Mouse (Mus musculus) CD4-positive helper T cell, adult 2 months (primary cell): ENCODE measurements around the gene Nucks1.

ENCODE experiments used
- DNase-seq: peaks from one replicate; pipeline ENCODE4 v3.0.0-alpha.2; 2012; ENCODE audit warnings: low read depth, missing footprints, low spot score

Gene Nucks1

DNA sequence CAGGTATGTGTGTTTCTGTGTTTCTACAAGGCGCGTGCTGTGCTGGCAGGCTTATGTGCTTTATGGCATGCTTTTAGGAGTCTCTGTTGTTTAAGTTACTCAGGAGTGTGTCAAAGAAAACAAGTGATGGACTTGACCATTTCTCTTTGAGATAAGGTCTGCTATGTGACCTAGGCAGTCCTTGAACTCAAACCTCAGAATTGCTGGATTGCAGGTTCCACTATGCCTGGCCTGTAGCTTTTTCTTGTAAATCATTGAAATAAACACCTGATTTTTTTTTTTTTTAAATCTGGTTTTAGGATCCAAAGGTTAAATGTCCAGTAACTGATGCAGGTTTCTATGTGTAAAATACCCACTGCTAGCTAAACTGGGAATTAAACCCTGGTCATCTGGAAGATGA is 8.7 kb downstream of the Nucks1 start:
- DNase-seq: no peak

DNA sequence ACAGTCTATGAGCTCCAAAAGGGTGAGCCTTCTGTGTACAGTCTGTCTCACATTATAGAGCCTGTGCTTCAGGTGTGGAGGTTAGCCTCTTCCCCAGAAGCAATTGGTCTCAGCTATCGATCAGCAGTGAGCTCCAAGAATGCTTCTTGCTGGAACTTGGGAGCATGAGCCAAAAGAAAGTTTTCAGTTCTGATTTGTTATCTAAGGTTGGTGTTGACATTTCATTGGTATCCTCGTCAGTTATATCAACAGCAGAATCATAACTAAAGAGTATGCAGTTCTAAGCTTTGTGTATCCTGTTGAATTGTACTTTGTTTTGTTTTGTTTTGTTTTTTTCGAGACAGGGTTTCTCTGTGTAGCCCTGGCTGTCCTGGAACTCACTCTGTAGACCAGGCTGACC is 11.8 kb downstream of the Nucks1 start:
- DNase-seq: no peak

DNA sequence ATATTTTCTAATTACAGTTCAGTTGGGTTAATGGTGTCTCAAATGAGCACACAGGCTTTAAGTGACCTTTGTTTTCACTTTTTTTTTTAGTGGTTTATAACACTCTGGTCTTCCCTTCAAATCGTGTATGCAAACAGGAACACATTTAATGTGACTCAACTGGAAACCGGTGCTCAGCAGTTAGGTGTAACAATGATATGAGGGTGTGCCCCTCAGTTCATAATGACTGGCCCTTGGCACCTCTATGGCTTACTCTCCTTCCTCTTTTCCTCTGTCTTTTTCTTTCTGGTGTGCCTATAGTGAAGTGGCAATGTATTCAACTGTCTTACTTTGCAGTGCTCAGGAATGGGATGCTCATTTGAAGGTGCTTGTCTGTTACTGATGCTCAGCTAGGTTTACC is 23.1 kb downstream of the Nucks1 start:
- no peak for DNase-seq

DNA sequence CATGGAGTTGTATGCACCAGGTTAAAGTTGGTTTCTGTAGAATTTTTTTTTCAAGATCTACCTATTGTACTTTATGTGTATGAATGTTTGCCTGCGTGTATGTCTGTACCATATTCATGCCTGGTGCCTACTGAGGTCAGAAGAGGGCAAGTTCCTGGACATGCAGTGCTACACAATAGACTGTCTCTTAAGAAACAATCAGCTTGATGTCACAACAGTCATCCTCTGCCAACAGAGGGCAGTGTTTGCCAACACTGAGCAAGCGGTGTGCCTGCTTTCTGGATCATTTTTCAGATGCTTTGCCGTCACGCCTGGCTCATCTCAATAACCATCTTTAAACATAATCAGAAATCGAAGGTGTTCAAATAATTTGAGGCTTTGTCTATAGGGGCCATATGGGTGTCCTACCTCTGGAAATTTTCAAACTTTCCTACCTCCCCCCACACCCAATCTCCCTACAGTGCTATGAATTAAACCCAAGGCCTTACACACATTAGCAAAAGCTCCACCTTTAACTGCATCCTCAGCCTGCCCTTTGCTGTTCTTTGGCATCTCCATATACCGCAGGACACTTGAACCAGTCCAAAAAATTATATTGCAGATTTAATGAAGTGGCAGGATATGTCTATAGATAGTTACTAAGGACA is 27.4 kb downstream of the Nucks1 start:
- peak; percentile 39 for DNase-seq

DNA sequence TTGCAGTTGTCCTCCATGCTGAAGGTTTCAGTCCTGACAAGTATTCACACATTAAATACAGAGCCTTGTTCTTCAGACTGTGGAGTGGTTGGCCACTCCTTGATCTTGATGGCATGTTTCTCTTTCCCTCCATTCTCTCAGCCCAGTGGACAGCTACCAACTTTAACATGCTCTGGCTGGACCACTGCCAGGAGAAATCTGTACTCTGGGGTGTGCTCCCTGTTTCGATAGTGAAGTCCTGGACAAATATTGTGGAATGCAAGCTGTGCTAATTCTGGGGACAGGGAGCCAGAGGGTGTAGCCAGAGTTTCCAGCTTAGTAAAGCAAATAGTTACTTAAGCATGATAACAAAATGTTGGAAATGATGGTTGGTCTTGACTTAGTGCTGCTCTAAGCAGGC is 28.5 kb downstream of the Nucks1 start:
- DNase-seq: no peak

DNA sequence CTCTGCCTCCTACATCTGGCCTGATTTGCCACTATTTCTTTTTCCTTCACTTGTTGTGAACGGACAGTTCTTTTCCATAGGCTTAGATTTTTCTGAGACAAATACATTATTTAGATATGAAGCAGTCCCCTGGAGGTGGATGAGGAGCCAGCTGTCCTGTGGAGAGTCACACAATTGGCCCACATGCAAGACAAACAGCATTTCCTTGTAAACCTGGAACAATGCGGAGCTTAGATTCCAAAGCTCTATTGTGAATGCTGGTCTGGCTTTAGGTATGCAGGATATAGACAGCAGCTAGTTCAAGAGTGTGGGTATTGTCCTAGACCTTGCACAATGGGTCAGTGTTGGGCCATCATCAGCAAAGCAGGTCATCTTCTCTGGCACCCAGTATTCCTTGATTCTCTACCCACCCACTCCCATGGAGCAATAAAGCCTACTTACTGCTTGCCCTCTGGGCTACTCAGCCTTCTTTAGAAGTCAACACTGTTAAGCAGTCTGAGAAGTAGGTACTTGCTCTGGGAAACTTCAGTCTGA is 30.4 kb downstream of the Nucks1 start:
- DNase-seq: no peak

DNA sequence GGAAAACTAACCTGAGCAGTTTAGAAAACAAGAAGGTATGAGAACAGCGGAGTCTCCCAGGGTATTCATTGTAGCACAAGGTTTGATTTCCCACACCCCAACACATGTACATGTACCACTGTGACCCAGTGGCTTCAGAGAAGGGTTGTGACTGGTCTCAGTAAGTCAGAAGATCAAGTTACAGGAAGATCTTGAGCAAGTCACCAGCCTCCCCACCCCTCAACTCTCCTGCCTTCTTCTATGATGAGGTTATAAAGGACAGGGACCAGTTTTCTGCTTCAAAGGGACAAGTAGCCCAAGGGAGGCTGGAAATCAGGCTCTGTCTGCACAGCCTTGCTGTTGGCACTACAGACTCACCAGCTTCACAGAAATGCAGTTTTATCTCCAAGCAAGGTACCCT is 31.2 kb downstream of the Nucks1 start:
- DNase-seq: no peak

DNA sequence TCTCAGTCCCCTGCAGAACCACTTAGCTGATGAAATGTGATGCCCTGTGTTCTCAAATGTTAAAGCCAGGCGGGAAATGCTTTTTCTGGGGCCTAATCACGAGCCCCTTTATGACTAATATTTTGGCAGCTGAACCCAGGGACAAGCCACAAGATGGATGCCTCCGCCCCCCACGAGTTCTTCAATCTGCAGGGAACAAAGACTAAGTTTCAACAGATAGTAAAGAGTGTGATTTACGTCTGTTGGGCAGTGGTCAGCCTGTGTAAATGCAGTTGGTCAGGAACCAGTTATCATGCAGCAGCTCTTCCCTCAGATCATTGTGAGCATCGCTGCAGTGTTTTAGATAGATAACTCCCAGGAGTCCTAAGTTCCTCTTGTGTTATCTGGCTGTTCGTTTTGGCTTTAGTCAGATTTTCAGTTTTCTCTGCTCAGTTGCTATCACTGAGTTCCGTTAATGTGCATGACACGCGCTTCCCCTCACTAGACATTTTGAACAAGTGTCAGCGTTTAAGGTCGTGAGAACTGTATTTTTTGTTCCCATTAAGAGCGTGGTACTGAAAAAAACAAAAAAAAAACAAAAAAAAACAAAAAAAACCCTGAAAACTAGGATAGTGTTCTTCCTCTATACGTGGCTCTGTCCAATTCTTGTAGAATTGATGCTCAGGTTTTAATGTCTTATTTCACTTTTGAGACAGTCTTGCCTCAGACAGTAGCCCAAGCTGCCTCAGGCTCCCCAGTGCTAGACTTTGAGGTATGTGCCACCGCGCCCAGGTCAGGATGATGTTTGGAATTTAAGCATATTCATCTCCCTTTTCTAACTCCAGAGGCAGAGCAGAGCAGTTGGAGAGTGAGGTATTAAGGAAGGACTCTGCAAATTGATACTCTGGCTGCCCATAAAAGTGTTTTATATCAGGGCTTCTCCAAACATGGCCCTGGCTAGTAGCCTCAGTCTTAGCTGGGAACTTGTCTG is 32.6 kb downstream of the Nucks1 start:
- DNase-seq: no peak

DNA sequence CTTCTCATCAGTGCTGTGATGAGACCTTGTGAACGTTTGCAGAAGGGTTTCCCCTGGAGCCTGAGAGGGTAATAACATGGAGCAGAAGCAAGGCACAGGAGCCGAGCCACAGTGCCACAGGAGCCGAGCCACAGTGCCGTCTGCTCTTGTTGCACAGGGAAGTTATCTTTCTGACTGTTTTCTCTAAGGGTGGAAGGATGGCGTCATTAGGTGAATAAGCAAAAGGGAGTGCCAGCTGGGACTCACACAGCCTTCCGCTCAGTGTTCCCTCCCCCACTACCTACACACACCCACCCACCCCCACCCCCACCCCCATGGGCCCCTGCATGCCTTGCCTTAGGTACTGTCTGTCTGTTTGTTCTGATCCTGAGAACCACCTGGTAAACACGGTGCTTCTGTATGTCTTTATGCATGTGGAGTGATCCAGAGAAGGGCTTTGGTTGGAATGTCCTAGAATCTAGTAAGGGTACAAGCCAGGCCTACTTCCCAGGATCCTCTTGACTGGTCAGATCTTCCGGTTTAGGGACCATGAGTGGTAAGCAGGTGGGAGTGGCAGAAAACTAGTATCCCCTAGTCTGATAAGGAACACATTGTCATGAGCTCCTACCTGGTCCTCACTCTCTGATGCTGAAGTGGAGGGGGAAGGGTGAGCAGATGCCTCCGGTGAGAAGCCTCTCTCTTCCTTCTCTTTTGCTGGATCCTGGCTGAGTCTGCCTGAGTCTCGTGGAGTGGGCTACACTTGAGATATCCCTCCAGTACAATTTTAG is 35.5 kb downstream of the Nucks1 start:
- DNase-seq: no peak

DNA sequence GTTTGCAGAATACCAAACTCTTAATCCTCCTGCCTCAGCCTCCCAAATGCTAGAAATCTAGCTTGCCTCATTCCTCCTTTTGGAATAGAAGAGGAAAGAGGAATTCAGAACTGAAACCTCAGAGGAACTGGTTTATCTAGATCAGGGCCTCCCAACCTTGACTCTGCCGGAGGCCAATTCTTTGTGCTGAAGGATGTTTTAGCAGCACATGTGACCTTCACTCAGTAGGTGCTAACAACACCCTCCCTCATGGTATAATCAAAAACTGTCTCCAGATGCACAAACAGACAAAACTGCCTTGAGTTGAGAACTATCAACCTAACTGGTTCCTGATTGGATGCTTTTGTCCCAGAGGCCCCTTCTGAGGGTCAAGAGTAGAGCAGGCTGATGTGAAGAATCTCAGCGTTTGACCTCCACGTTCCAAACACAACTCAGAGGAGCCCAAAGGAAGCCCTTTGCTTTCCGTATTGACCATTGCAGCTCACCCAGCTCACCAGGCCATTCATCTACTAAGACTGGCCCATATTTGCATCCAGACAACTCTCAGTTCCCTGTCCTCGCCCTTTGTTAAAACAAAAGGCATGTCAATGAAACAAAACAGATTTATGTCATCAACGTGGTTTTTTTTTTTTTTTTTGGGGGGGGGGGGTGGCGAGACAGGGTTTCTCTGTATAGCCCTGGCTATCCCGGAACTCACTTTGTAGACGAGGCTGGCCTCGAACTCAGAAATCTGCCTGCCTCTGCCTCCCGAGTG is 36.3 kb downstream of the Nucks1 start:
- no peak for DNase-seq

DNA sequence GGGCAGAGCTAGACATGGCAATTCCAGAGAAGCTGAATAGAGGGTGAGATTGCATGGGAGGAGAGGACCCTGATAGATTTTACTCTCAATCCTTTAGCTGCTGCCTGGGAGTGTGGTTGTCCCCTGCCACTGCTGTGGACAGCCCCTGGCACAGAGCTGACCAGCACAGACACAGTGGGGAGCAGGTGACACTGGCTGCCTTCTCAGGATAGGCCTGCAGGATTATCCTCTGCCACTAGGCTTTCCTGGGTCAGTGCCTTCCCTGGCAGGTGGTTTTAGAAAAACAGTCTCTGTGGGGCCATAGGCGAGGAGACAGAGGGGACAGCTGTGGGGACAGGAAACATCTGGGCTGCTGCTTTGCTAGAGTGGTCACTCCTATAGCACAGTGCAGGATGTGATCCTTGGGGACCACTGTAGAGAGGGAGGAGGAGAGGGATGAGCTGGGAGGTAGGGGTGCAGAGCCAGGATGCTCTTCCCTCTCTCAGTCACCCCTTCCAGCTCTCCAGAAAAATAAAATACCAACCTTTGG is 37.7 kb downstream of the Nucks1 start:
- DNase-seq: no peak

DNA sequence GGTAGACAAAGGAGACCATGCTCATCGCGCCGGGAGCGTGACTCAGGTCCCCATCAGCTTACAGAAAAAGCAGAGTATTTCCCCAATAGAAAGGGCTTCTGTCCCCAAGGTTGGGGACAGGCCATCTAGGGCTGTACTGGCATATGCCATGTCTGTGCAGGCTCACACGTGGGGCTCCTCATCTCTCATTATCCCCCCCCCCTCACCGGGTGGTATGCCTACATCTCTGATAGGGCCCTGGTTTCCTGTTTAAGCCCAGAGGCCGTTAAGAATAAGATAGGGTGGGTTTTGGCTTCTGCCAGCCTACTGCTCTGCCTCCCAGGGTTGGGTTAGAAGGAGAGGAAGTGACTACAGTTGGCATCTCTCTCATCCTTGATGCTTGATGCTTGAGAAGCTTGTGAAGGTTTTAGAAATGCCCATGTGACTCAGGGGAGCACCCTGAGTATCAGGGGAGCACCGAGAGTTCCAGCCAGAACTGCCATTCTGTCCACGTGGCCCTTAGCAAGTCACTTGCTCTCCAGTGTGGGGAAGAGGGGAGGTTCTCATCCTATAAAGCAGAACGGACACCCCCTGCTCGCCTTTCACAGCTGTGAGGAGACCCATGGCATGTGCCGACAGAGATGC is 44.0 kb downstream of the Nucks1 start:
- no peak for DNase-seq

DNA sequence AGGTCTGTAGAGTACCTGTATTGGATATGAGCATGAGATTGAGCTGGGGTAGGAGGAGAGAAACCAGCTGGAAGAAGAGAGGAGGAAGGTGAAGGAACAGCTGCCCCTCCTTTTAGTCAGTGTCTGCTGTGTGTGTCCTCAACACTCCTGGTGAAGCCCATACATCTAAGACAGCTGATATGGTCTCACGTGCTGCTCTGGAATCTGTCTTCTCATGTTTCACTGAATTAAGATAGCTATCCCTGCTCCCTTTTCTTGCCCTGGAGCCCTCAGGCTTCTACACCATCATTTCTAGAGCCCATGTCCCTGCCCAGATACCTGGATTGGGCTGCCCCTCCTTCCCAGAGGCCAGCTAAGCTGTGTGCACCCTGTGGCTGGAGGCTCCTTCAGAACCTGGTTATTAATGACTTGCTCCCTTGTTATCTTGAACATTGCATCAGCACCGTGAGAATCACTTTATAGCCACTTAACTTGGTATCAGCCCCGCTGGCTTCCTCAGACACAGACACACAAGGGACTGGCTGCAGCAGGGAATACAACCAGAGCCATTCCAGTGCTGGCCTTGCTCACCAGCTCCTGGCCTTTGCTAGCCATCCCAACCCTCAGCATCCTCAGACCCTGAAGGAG is 44.9 kb downstream of the Nucks1 start:
- no peak for DNase-seq

DNA sequence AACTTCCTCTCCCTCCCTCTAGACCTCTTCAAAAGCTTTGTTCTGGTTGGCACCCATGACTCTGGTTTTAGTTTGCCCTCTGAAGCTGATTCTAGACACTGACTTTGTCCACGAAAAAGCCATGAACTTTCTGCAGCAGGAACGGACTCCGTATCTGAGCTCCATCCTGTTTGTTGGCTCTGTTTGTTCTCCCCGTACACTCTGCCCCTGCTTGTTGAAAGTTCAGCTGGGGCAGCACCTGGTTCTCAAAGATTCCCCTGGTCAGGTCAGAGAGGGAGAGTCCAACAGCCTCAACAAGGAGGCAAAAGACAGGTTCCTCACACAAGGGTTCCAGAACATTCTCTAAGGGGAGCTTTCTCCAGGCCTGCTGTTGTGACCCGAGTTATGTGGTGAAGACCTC is 47.1 kb downstream of the Nucks1 start:
- no peak for DNase-seq

DNA sequence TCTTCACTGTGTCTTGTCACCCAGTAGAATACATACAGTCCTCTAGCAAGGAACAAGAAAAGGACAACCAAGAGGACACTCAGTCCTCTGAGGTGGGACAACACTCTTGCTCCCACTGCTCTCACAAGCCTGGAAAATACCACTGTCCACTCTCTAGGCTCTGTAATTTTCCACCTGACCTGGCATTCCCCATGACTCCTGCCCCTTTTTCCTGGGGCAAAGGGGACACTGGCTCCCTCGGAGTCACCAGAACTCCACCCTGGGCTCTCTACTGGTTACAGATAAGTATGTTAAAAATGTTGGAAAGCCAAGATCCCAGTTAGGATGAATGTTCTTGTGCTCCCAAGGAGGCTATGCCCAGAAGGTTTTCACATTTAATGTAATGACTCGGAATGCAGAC is 50.7 kb downstream of the Nucks1 start:
- no peak for DNase-seq

DNA sequence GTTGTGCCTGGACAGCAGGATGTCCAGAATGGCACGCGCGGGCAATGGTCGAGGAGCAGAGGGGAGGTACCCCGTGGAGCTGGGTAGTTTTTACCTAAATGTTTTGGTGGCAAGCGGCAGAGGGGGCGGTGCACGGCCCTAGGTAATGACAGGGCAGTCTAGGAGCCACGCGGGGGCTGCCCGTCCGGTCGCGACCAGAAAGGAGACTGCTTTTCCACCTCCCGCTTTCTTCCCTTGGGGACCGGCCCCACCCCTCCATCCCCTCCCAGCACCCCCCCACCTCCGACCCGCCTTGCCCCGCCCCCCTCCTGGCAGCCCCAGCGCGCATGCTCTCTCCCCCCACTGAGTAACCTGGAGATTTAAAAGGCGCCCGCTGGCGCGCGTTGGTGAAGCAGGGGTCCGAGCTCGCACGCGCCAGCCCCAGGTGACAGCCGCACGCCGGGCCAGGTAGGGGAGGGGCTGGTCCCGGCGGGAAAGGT is 52.3 kb downstream of the Nucks1 start, which contains the start of gene Slc45a3:
Gene Slc45a3, plus strand, starts transcription at position 362 of the 479 bp plus-strand sequence.
- no peak for DNase-seq

DNA sequence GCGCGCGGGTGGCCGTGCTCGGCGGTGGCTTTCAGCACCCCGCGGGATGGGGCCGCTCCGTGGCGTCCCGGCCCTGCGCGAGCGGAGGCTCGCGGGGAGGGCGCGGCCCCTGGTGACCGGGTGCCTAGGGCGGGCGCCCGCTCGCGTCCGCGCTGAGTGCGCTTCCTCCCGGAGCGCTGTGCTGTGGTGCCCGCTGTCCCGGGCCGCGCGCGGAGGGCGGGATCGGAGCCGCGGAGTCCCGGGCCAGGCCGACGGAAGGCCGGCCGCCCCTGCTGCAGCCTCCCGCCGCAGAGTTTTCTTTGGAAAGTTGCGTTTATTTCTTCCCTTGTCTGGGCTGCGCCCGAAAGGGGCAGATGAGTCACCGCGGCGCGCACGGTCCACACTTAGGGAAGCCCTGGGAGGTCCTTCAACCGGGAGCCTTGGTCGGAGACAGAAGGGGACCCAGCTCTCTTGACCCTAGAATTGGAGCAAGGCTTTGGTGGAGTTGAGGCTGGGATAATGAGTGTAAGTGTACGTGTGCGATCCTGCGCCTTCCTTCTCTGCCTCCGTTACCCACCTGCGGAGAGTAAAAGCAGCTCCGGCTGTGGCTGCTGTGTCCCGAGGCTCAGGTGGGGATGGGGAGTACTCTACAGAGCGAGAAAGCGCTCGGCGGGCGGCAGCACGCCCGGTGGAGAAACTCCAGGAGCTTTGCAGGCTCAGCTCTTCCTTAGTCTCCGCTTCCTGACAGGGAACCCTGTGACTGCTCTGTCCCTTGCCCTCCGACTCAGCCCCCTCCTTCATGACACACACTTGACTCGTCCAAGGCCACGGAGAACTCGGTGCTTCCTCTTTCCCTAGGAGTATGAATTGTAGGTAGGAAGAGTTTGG is 53.0 kb downstream of the Nucks1 start:
- peak; percentile 10 for DNase-seq

DNA sequence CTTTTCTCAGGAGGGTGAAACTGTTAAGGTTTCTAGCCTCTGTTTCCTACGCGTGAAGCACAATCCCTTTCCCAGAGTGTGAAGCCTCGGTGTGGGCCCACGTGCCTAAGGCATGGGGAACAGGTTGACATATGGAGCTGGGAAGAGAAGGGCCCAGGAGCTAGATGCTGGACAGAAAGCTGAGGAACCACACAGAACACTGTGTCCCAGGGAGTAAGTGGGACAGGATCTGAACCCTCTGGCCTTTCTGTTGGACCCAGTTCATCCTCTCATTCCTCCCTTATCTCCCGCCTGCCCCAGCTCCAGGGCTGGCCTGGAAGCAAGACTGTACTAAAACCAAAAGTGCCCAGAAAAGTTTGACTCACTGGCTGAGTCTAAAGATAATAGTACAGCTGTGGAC is 53.8 kb downstream of the Nucks1 start:
- no peak for DNase-seq

DNA sequence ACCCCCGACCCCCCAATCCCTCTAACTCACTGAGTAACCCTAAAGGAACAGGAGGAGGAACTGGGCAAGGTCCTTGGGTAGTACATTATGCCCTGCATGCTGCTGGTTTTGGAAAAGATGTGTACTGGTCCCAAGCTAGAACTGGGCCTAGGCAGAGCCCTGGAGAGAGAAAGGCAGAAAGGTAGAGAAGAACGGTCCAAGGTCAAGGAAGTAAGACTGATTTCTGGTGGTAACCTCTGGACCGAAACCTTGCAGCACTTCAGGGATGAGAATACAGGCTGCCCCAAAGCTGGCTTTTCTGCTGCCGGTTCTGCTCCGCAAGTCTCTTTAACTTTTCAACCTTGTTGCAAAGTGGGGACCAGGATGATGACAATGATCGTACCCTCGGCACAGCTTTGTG is 54.2 kb downstream of the Nucks1 start:
- no peak for DNase-seq
